ENCODE assay signal across 12 mouse cellular contexts in the genomic region with DNA sequence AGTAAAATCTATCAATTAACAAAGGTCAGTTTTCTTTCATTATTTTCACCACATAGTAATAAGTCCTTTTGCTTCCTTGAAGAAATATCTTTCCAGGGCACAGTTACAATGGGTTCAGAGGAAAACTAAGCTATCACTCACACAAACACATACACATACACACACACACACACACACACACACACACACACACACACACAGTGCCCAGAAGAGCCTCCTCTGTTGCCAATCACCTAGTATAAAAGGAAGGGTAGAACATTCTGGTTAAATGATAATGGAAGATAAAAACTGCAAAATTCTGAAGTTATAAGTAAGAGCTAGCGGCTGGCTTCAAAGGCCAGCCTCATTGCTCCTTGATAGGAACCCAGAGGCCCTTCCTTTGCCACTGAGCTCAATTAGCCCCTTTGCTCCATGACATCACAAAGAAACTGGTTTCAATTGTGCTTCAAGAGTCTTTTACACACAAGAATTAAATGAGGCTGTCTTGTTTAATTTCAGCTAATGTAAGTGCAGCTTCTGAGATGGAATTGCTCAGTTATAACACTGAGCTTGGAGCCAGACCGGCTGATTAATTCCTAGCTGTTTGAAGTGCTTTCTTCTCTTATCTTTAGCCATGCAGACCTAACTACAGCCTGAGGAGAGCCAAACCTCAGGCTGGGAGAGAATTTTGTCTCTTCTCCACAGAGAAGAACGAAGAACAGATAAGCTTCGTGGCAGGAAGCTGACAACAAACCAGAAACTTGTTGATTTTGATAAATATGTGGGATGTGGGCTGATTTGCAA.
DNase-seq lines count a peak whose midpoint lies in the region; ATAC-seq lines count a peak whose summit lies in the region.
"Had no signal": no experiment of that assay in that cellular context is flagged by ENCODE, and none has a peak within 500 bp of the region (broad histone marks: within the 10 kb centered on the region; RNA-seq: fewer than 3 reads in every experiment).

No protein-coding gene starts in this region.

- no peaks in the 10 kb centered on the region for H3K9me3 ChIP-seq in neural tube, embryonic 15.5 days (replicated peaks)
- H3K9me3 ChIP-seq in liver, embryonic 12.5 days (replicated peaks), result no peaks in the 10 kb centered on the region

- H3K4me2 ChIP-seq in neural tube, embryonic 15.5 days, result no peak overlapping the region
- H3K4me2 ChIP-seq in liver, embryonic 12.5 days, result peak overlapping the region; percentile 37

- H3K36me3 ChIP-seq in neural tube, embryonic 15.5 days, result no peaks in the 10 kb centered on the region
- H3K36me3 ChIP-seq in liver, embryonic 12.5 days, result no peaks in the 10 kb centered on the region

- WGBS in neural tube, embryonic 15.5 days, result 60% methylated on average over 4 of the region's 4 CpGs
- 11% methylated on average over 4 of the region's 4 CpGs for WGBS in liver, embryonic 12.5 days (ENCODE audit: insufficient replicate concordance)

- H3K27me3 ChIP-seq in neural tube, embryonic 15.5 days (replicated peaks), result no peaks in the 10 kb centered on the region
- no peaks in the 10 kb centered on the region for H3K27me3 ChIP-seq in liver, embryonic 12.5 days (replicated peaks)

- H3K4me1 ChIP-seq in neural tube, embryonic 15.5 days, result no peaks in the 10 kb centered on the region
- peaks cover 25% of the 10 kb centered on the region for H3K4me1 ChIP-seq in liver, embryonic 12.5 days

- H3K9ac ChIP-seq in neural tube, embryonic 15.5 days (replicated peaks), result no peak overlapping the region
- no peak overlapping the region for H3K9ac ChIP-seq in liver, embryonic 12.5 days

- 0 out of 2 replicates have a peak overlapping the region, but pooled peaks have one; percentile 23 for H3K27ac ChIP-seq in neural tube, embryonic 15.5 days (replicated peaks)
- peak overlapping the region; percentile 64 for H3K27ac ChIP-seq in liver, embryonic 12.5 days
- H3K27ac ChIP-seq: layer of hippocampus, adult 2 months had no signal

- H3K4me3 ChIP-seq in neural tube, embryonic 15.5 days (replicated peaks), result no peak overlapping the region
- H3K4me3 ChIP-seq in liver, embryonic 12.5 days, result no peak overlapping the region
- H3K4me3 ChIP-seq: layer of hippocampus, adult 2 months had no signal

- no peak for DNase-seq in neural tube, embryonic 10.5 days (ENCODE audit: extremely low spot score, low spot score)
- DNase-seq in c-Kit-positive CD71-positive TER-119-positive erythroid progenitor cells, embryonic 14.5 days (ENCODE audit: low spot score), result peak; percentile 42
- peak; percentile 35 for DNase-seq in retina, embryonic 14.5 days (ENCODE audit: low spot score)
- no peak for DNase-seq in kidney, postnatal 4 days
- no peak for DNase-seq in urinary bladder, postnatal 14 days (ENCODE audit: low spot score)
- no peak for DNase-seq in cerebellum, postnatal 4 days (ENCODE audit: low spot score in 2 of 2)
- DNase-seq: cerebellum, postnatal 10 days; lung, postnatal 4 days; spleen, adult 18-20 months had no signal

- ATAC-seq in neural tube, embryonic 15.5 days (ENCODE audit: low FRiP score), result no peak
- ATAC-seq in liver, embryonic 12.5 days, result peak; percentile 96

Comparison
In these comparisons a context has a peak if more than half of its experiments do, and no peak if none do; other contexts are left out.
1. DNase-seq: peak in c-Kit-positive CD71-positive TER-119-positive erythroid progenitor cells, embryonic 14.5 days (single experiment) and retina, embryonic 14.5 days (single experiment); none in neural tube, embryonic 10.5 days (single experiment), kidney, postnatal 4 days (0 of 2), urinary bladder, postnatal 14 days (single experiment) and cerebellum, postnatal 4 days (0 of 2).